Mouse (Mus musculus): Measurements from ENCODE around the gene Prpf31.
"Not testable (repeated sequence)": the region's sequence is repeated elsewhere in the genome, so short reads cannot be mapped to it uniquely, and the experiment has no call there.

The Prpf31 gene

DNA sequence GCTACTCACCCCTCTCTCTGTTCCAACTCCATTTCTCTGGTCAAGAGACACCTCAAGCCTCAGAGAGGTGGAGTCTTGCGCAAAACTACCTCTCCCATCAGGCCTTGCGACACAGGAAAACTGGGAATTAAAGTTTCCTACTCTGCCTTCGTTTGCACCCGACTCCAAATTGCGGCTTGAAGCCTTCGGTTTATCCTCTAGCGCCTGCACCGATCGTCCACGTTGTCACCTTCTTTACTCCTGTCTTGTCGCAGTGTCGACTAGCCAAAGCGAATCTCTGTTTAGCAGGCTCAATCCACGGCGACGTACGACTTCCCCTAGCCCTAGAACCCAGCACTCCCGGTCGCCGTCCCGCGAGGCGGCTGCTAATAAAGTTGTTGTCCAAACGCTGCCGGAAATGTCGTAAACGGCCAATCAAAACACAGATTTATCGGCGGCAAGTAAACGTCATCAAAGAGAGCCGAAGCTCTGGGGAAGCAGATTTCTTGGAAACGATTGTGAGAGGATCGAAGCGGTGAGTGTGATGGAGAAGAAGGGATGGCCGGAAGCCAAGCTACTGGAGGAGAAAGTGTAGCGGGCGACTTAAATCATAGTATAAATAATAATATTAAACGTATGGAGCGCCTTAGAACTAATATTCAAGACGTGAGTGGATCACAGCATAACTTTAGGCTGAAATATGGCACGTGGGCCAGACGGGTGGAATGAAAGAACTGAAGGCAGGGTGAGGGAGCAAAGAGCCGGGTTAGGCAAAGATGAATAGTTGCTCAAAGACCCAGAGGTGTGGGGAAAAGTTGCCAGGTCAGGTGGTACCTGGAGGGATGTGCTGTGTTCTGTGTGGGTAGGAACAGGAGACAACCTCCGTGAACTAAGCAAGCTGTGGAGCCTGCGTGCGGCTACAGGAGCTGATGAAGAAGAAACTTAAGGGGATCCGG, at the start of gene Prpf31, which contains the start of gene Tfpt:
Prpf31 (plus strand) TSS at position 443 of the 935 bp plus-strand sequence.
Tfpt (minus strand) TSS at position 387 of the 935 bp plus-strand sequence.
- DNase-seq = peak; percentile 95

DNA sequence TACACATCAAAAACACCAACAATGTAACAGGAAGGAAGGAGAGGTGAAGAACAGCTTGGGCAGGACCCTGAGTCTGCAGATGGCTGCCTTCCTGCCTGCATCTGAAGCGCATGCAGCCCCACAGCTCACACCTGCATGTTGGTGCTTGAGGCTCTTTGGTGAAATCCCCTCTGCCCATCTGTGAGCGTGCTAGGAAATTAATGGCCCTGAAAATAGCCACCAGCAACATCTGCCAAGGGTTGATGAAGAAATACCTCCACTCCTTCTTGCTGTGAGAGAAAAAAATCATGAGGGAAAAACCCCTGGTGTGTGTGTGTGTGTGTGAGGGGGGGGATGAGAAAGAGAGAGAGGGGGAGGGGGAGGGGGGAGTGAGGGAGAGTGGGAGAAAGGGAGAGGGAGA, 49.8 kb upstream of the Prpf31 start:
- no peak for DNase-seq

DNA sequence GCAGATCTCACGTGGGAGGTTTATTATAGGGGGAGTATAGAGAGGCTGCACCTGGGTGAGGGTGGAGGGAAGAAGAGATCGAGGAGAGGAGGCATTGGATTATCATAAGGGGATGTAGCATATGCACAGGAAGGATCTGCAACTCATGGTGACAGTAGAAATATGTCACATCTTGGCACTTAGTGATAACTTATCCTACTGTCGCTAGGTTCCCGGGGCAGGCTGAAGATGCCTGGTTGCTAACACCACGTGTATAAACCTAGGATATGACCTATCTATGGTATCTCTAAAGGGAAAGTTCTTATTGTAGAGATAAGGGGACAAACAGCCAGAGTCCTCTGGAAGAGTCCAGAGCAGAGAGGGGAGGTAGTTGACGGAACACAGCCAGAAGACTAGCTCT, 44.0 kb upstream of the Prpf31 start:
- no peak for DNase-seq

DNA sequence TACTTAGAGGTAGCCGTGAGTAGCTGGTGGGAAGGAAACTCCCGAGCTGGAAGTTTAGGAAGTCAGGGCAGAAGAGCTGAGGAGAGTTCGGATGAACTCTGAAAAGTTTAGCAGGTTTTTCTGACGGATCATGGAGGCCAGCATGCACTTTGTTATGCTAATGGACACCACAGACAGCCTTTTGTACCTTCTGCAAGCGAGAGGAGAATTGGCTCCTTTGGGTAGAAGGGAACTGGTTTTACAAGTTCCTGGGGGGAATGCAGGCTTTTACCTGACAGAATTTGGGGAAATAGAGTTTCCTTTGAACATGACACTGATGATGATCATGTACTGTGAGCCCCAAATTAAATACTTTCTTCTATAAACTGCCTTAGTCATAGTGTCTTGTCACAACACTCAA, 43.5 kb upstream of the Prpf31 start:
- DNase-seq = no peak

- no peak for DNase-seq
Observed at GRCm38 (mm10) chr7:3587292-3587691, 42.5 kb upstream of the Prpf31 start.

DNA sequence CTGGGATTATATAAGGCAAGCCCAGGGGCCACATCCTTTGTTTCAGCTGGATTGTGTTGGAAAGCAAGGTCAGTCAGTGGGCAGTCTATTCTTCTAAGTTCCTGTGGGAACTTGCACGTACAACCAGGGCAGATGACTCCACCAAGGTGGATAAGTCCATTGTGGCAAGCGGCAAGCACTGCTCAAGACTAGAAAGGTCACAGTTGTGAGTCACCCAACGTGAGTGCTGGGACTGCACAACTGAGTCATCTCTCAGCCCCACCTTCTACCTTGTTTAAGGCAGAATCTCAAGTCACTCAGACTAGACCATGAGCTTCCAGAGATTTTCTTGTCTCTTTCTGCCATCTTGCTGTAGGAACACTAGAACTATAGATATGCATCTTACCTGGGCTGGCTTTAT, 39.2 kb upstream of the Prpf31 start:
- DNase-seq = no peak

GRCm38 (mm10) chr7:3591534-3591933, 38.3 kb upstream of the Prpf31 start:
- no peak for DNase-seq

DNA sequence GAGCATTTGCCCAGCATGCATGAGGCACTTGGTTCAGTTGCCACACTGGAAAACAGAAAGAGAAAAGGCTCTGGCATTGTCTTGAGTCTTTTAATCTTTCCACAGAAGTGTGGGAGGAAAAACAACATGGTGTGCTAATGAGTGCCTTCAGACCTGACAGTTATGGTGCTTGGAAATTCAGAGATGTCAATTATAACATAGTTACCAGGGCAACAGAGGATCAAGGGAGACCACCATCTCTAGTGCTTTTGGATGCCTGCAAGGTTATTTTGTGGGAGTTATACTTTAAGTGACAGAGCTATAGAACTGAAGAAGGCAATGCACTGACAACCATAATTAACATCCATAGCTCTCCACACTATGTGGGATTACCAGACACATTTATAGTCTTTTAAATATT, 35.9 kb upstream of the Prpf31 start:
- DNase-seq = no peak

GRCm38 (mm10) chr7:3594686-3595085, 35.1 kb upstream of the Prpf31 start:
- DNase-seq = no peak

DNA sequence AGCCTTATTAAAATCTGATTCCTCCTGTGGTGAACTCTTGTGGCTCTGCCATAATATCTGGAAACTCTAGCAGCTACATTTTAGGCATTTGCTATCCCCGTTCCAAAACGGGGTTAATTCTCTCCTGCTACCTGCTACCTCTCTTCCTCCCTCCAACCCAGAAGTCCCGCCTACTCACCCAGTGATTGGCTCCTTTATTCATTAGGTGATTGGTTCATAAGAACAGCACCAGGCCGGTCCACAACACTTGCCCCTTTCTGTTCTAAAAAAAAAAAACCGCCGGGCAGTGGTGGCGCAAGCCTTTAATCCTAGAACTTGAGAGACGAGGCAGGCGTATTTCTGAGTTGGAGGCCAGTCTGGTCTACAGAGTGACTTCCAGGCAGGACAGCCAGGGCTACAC, 34.6 kb upstream of the Prpf31 start:
- no peak for DNase-seq

GRCm38 (mm10) chr7:3597755-3598154, 32.0 kb upstream of the Prpf31 start:
- not testable (repeated sequence) for DNase-seq

DNA sequence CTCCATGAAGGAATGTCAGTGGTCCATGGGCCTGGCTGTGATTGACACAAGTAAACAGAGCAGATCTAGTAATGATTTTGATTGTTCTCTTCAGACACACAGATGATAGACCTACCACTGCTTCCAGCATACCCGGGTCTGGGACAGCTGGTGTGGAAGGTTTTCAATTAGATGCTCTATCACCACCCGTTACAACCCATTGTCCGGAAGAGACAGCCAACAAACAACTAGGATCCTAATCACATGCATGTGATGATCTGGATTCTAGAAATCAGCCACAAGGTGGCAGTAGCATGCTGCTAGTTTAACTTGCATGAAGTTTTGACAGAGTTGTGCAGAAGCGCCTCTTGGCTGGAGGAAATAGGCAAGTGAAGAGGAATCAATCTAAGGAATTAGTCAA, 28.7 kb upstream of the Prpf31 start:
- DNase-seq = no peak

GRCm38 (mm10) chr7:3606798-3607197, 23.0 kb upstream of the Prpf31 start:
- no peak for DNase-seq

- no peak for DNase-seq
Observed at GRCm38 (mm10) chr7:3607391-3607790, 22.4 kb upstream of the Prpf31 start.

GRCm38 (mm10) chr7:3608668-3609067, 21.1 kb upstream of the Prpf31 start:
- DNase-seq = no peak

DNA sequence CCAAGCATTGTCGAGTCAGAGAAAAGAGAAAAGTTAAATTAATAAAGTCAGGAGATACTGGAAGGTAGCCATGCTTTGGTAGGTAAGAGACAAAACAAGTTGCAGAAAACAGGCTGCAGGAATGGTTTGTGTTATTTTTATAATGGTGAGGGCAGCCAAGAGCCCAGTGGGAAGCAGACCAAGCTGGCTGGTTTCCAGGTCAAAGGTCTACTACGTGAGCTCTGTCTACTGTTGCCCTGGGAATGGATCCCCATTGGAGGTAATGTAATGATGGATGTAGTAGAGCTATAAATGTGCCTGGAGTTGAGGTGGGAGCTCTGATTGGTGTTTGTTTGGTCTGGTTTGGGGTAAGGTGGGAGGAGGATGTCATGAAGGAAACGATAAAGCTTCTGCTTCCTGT, 20.7 kb upstream of the Prpf31 start:
- DNase-seq = no peak

DNA sequence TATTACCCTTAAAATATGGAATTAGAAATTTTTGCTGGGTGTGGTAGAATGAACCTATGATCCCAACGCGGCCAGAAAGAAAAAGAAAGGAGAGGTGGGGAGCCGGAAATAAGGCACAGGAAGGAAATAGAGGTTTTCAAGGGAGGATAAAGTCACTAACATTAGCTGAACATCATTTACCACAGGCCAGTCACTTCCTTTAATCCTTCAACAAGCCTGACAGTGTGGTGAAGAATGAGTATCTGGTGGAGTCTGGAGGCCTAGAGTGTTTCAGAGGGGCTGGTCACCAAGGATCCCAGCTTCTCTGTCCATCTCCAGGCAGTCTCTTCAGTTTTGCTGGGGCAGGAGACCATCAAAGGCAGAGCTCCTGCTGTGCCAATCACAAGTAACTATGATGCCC, 19.3 kb upstream of the Prpf31 start:
- no peak for DNase-seq

DNA sequence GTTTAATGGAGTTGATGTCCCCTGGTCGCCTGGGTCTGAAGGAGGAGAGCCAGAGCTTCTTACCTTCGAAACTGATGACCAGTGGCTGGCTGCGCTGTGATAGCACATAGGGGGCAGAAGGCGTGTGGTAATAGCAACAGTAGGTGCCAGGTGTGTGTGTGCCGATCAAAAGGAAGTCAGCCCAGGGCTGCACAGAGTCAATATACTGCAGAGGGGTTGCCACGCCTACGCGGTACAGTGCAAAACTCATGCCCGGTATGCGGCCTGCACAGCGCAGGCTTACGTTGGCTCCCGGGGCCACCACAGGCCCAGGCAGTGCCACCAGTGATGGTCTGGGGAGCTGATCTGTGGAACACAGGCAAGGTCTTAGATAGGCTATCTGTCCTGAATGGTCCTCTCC, 18.8 kb upstream of the Prpf31 start:
- DNase-seq = no peak

DNA sequence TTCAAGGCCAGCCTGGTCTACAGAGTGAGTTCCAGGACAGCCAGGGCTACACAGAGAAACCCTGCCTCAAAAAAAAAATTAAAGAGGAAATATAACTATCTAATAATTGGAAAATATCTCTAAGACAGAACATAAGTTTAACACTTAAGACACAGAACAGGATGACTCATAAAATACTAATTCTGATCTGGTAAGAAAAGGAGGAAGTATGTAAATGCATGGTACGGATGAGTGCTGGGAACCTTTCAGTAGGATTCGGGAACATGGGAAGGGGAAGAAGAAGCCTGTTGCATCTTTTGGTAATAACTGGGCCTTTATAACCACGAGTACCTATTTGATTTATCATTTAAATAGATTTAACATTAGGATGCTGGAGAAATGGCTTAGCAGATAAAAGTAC, 15.8 kb upstream of the Prpf31 start:
- no peak for DNase-seq

DNA sequence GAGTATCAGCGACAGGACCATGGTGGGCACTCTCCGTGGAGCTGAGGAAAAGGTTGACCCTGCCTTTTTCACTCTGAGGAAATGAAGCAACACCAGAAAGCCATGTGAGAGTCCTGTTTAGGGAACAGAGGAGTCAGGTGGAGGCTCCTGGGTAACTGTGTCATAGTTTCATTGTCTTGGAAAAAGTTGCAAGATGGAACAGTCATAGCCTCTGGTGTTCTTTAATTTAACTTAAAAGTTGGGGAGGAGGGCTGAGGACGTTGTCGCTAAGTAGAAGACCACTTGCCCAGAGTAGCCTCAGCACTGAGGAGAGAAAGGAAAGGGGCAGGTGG, 13.8 kb upstream of the Prpf31 start, which contains the start of gene Oscar:
Oscar (minus strand) TSS at position 101 of the 332 bp plus-strand sequence.
- DNase-seq = peak; percentile 42

- no peak for DNase-seq
Observed at GRCm38 (mm10) chr7:3616389-3617241, 13.2 kb upstream of the Prpf31 start.

GRCm38 (mm10) chr7:3617242-3617995, 12.4 kb upstream of the Prpf31 start, which contains the start of gene Ndufa3:
TSS of gene Ndufa3 (plus strand) at chr7:3617373.
- DNase-seq = peak; percentile 94

DNA sequence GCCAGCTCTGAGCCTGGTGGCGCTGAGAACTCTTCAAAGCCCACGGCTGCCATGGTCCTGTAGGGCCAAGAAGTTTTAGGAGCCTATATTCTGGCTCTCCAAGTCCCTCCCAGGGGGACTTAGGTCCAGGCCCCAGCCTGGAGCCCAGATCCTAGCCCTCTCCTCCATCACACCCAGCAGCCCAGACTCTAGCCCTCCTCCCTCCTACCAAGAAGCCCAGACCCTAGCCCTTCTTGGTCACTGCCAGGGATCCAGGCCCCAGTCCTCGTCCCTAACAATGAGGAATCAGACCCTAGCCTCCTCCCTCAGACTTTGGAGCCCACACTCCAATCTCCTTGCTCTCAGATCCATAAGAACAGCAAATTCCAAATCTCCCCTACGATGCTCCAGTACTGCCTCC, 755 bp upstream of the Prpf31 start:
- peak; percentile 67 for DNase-seq
